Mouse (Mus musculus) embryonic fibroblast, embryonic 13.5 days (primary cell): ENCODE measurements around the gene Gm21988.

Experiments
- CTCF ChIP-seq: IDR thresholded peaks from 2 replicates; pipeline ENCODE4 v1.5.1; 2011; ENCODE audit warnings: mild to moderate bottlenecking, control low read depth, low read length, moderate library complexity, borderline replicate concordance; ENCODE audit not compliant: insufficient read depth
- POLR2A ChIP-seq: IDR thresholded peaks from 2 replicates; pipeline ENCODE4 v1.6.1; 2011; ENCODE audit warnings: low read depth, mild to moderate bottlenecking, control low read depth, low read length, moderate library complexity

- TF ChIP-seq CTCF, result no peak
- TF ChIP-seq POLR2A, result no peak
Measured at GRCm38 (mm10) chr11:70228828-70229227, 10.8 kb downstream of the Gm21988 start.
